Mouse (Mus musculus): Measurements from ENCODE around the gene Zc3h7b.
A peak's percentile ranks its signal among the peaks of the same experiment; 100 is the strongest.
"Not testable (repeated sequence)": the region's sequence is repeated elsewhere in the genome, so short reads cannot be mapped to it uniquely, and the experiment has no call there.

Gene Zc3h7b

DNA sequence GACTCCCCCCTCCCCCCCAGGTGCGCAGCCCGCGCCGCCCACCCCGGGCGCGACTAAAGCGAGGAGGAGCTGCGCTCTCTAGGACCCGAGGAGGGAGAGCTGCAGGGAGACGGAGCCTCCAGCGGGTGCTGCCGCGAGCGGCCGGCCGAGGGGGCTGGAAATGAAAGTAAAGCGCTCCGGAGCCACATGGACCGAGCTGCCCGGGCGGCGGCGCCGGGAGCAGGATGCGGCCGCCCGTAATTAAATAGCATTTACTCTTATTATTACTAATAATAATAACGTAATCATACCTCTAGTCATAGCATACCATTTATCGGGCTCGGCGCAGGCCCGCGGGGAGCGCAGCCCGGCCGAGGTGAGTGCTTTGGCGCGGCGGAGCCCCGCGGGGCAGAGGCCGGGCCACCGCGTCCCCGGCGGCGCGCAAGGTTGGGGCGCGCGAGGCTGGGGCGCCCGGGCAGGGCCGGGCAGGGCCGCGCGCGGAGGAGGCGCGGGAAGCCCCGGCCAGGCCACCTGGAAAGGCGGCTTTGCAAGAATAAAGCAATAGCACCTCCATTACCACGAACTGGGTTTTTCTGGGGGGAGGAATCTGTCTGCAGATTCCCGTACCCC lies at the start of gene Zc3h7b, which contains the start of gene Rangap1:
Gene Zc3h7b (plus strand): TSS at position 66 of the 609 bp plus-strand sequence.
Gene Rangap1 (minus strand): TSS at position 539 of the 609 bp plus-strand sequence.
- peak; percentile 61 for DNase-seq (ENCODE audit: low spot score)

GRCm38 (mm10) chr15:81697175-81697574 lies 47.7 kb upstream of the Zc3h7b start, which contains the start of gene Chadl:
Gene Chadl, minus strand, starts transcription at chr15:81697287.
- no peak for DNase-seq (ENCODE audit: low spot score)

- no peak for DNase-seq (ENCODE audit: low spot score)
Observed at GRCm38 (mm10) chr15:81697847-81698246, 47.0 kb upstream of the Zc3h7b start.

GRCm38 (mm10) chr15:81698532-81698931 lies 46.3 kb upstream of the Zc3h7b start:
- no peak for DNase-seq (ENCODE audit: low spot score)

DNA sequence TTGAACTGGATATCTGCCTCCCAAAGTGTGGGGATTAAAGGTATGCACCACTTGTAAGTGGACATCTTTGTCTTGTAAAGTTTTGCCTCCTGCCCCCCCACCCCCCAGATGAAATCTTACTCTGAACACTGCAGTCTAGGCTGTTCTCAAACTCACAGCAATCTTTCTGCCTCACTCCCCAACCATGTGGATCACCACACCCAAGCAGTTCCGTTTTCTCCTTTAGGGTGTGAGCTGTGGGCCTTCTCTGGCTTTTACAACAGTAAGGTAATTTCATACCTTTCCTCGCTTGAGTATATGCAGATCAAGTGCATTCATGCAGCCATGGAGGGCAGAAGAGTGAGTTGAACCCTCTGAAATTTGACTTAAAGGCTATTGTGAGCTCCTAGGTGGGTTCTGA lies 44.7 kb upstream of the Zc3h7b start:
- DNase-seq (ENCODE audit: low spot score): no peak

DNA sequence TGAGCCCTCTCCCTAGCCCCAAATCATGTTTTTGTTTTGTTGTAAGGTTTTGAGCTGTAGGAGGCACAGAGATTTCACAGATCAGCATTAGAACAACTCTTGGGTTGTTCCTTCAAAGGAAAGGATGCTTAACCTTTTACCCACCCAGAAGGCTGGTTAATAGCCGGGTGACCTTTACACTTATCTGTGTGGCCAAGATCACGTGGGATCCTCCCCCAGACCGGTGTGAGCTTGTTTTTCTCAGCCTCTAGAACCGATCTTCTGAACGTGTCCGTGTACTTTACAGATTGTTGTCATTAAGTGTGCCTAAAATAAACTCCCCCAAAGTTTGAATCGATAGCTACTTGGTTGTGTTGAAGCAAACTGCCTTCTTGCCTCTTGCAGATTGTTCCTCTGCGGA lies 44.3 kb upstream of the Zc3h7b start:
- DNase-seq (ENCODE audit: low spot score): peak; percentile 30

GRCm38 (mm10) chr15:81701350-81701749 lies 43.5 kb upstream of the Zc3h7b start:
- DNase-seq (ENCODE audit: low spot score): not testable (repeated sequence)

DNA sequence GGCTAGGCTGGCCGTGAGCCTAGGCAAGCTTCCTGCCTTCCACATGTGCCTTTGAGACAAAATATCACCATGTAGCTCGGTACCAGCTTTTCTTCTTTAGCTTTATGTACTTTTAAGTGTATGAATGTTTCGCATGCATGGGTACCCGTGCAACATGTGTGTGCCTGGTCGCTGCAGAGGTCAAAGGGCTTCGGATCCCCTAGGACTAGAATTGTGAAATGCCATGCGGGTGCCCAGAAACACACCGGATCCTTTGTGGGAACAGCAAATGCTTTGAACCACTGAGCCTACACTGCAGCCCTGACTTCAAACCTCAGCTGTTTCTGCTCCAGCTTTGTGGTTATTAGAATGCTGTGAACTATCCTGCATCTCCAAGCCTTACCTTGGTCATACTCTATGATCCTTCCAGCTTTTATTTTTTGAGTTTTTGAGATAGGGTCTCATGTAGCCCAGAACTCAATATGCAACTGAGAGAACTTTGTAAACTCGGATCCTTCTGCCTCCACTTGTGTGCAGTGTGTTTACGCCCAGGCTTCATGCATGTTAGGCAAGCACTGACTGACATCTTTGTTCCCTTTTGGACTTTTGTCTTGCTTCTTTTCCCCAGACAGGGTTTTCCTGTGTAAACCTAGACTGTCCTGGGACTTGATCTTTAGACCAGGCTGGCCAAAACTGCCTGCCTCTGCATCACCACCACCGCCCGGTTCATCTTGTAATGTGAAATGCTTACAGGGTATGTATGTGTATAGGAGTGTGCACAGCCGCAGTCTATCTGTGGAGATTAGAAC lies 42.4 kb upstream of the Zc3h7b start:
- no peak for DNase-seq (ENCODE audit: low spot score)

GRCm38 (mm10) chr15:81703094-81703489 lies 41.8 kb upstream of the Zc3h7b start:
- DNase-seq (ENCODE audit: low spot score): no peak

DNA sequence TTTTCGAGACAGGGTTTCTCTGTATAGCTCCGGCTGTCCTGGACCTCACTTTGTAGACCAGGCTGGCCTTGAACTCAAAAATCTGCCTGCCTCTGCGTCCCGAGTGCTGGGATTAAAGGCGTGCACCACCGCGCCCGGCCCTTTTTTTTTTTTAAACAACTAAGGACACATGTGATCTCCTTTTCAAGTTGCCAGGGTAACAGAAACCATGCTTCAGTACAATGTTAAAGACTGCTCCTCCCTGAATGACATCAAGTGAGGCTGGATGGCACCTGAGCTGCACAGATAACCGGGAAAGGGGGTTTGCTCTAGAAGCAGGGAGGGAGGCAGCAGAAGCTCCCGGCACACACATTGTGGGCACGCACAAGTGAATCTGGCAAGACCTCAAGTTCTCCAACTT lies 35.9 kb upstream of the Zc3h7b start:
- no peak for DNase-seq (ENCODE audit: low spot score)

DNA sequence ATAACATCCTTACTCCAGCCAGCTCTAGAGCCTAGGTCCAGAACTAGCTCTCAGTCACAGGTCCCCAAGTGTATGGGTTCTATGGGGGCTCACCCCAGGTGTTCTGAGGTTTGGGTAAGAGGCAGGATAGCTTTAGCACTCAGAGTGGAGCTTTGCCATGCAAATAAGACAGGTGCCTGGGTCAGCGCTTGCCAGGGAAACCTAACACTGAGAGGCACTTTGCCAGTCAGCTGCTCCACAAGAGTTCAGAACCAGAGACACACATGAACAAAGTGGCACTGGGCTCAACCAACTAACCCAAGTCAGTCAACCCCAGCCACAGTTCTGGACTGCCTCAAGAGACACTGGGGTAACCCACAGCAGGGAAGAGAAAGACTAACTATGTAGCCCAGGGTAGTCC lies 35.2 kb upstream of the Zc3h7b start:
- DNase-seq (ENCODE audit: low spot score): no peak

- no peak for DNase-seq (ENCODE audit: low spot score)
Observed at GRCm38 (mm10) chr15:81710801-81711200, 34.1 kb upstream of the Zc3h7b start.

DNA sequence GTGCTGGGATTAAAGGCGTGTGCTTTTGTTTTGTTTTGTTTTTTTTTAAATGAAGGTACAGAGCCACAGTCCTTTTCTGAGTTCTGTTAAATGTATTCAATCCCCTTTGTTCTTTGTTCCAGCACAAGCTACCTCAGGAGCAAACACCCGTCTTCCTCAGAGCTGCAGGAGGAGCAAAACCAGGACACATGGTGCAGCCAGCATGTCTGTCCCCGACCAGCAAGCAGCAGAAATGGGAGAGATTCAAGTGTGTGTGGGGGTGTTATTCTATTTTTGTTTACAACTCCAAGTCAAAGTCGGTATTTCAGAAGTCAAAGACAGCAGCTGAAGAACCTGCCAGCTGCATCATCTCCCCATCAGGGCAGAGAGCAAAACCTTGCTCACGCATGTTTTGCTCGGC lies 31.1 kb upstream of the Zc3h7b start:
- DNase-seq (ENCODE audit: low spot score): no peak

DNA sequence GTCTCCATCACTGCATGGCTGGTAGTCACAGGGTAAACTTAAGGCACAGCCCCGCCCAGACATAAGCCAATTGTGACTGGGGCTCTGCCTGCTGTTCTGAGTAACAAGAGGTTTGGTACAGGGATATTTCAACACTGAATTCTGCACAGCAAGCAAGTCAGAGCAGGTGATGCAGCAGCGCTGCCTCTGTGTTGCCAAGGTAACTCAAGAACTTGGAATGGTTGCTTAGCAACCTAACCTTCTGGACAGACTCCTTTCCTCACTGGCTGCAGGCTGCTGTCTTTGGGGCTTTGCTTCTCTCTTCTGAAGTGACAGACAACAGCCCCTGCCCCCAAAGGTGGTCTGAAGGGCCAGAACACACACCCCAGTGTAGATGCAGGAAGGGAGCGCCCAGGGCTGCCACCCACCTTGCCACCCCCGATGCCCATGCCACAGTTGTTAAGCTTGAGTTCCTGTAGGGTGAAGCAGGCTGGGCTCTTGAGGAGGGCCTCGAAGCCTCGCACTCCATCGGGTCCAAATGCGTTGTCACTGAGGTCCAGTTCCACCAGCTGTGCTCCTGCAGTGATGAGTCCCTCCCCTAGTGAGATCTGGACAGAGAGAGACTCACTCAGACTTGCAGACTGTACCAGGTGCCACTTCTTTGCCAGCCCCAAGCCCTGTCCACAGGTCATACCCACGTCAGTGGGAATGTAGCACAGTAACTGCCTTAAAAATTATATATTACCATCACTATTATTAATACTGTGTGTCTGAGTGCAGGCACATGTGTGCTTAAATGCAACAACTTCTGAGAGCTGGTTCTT lies 26.3 kb upstream of the Zc3h7b start:
- DNase-seq (ENCODE audit: low spot score): no peak

- no peak for DNase-seq (ENCODE audit: low spot score)
Observed at GRCm38 (mm10) chr15:81719139-81719531, 25.7 kb upstream of the Zc3h7b start.

DNA sequence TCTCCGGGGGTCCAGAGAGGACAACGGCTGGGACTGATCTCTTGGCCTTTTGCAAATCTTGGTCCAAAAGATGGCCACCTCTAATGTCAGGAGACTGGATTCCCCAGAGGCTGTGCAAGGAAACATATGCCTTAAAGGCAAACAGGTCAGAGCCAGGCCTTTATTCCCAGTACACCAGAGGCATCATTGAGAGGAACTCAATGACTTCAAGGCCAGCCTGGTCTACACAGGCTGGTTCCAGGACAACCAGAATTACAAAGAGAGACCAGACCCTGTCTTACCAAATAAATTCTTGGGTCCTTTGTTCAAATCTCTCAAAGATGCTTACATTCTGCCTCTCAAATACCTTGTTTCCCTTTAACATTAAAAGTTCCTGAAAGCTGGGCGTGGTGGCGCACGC lies 22.5 kb upstream of the Zc3h7b start:
- DNase-seq (ENCODE audit: low spot score): no peak

DNA sequence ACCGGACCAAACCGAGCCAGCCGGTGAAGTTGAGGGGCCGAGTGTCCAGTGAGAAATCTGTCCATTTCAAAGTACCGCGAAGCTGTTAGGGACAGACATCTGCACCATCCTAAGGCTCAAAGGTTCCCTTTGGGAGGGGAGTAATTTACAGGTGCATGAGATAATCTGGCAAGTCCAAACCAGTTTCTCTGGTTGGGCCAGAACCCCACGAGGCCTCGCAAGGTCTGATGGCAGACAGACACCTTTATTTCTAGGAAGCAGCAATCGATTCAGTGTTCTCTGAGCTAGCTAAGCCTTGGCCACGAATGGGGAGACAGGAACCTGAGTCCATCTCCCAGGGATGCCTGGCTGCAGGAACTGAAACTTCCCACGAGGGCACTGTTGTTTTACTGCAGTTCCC lies 21.2 kb upstream of the Zc3h7b start:
- no peak for DNase-seq (ENCODE audit: low spot score)

GRCm38 (mm10) chr15:81725965-81726364 lies 18.9 kb upstream of the Zc3h7b start:
- DNase-seq (ENCODE audit: low spot score): no peak

GRCm38 (mm10) chr15:81729241-81729791 lies 15.5 kb upstream of the Zc3h7b start:
- DNase-seq (ENCODE audit: low spot score): peak; percentile 19

GRCm38 (mm10) chr15:81729792-81730635 lies 14.8 kb upstream of the Zc3h7b start:
- peak; percentile 98 for DNase-seq (ENCODE audit: low spot score)

DNA sequence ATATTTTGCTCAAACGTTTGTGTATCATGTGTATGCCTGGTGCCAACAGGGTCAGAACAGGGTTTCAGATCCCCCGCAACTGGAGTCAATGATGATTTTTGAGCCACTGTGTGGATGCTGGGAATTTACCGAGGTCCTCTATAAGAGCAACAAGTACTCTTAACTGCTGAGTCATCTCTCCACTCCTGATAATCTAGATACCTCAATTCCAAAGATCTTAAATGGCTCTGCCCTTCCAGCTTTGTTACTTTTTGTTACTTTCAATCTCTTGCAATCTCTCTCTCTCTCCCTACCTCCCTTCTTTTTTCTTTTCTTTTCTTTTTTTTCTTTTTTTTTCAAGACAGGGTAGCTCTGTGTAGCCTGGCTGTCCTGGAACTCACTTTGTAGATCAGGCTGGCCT lies 9.8 kb upstream of the Zc3h7b start:
- DNase-seq (ENCODE audit: low spot score): no peak

All from ovary, adult 18-20 months (tissue).